Mouse (Mus musculus) CH12.LX (cell line): ENCODE measurements around the gene Sgms1. TPM values are rescaled to one million over a fixed set of nuclear protein-coding genes. Genes with fewer than 3 reads are reported as not detected.

Source experiments
- DNase-seq: peaks from one replicate; pipeline ENCODE4 v3.0.0-alpha.2; 2013; ENCODE audit errors: extremely low read depth
- H3K27ac ChIP-seq: 2 replicates; pipeline ENCODE4 v1.5.1; 2012; ENCODE audit warnings: low read depth, mild to moderate bottlenecking, control low read depth, moderate library complexity; ENCODE audit not compliant: insufficient read depth
- H3K27me3 ChIP-seq: replicated peaks from 2 replicates; pipeline ENCODE3; 2012; ENCODE audit warnings: inconsistent platforms
- H3K36me3 ChIP-seq, 2 experiments: replicated peaks in 1 of 2; 2 replicates each; pipeline versions ENCODE3 to v1.6.1; 2012; ENCODE audit warnings: inconsistent platforms in 1 of 2, low read length in 1 of 2, mild to moderate bottlenecking in 1 of 2, mixed read lengths in 1 of 2, moderate library complexity in 1 of 2; ENCODE audit not compliant: control insufficient read depth in 1 of 2, insufficient read depth in 1 of 2
- H3K4me1 ChIP-seq, 2 experiments: 2 replicates each; pipeline ENCODE4 v1.6.1; 2012; ENCODE audit warnings: inconsistent platforms in 1 of 2, moderate library complexity in 1 of 2; ENCODE audit not compliant: insufficient read depth in 2 of 2, control insufficient read depth in 1 of 2
- H3K4me2 ChIP-seq: 2 replicates; pipeline ENCODE4 v1.6.1; 2012; ENCODE audit warnings: low read depth, mild to moderate bottlenecking, control low read depth; ENCODE audit not compliant: poor library complexity, insufficient read depth, severe bottlenecking
- H3K4me3 ChIP-seq, 3 experiments: fragments of 150-350 bp in 1 of 3; sonication (generic) in 1 of 3; replicated peaks in 1 of 3; 2 replicates each; pipeline versions ENCODE3 to v1.5.1; 2011 to 2012; ENCODE audit warnings: low read depth in 2 of 3, low read length in 2 of 3, mild to moderate bottlenecking in 2 of 3, moderate library complexity in 2 of 3, control low read depth in 1 of 3, improper control_type of control experiment in 1 of 3, inconsistent platforms in 1 of 3, mixed read lengths in 1 of 3; ENCODE audit not compliant: poor library complexity in 1 of 3
- H3K79me2 ChIP-seq: replicated peaks from 2 replicates; pipeline ENCODE4 v1.6.1; 2012; ENCODE audit warnings: mild to moderate bottlenecking, moderate library complexity; ENCODE audit not compliant: control insufficient read depth, poor library complexity, insufficient read depth, severe bottlenecking; ENCODE audit errors: extremely low read depth
- H3K9ac ChIP-seq: 2 replicates; pipeline ENCODE4 v1.6.1; 2012; ENCODE audit warnings: low read depth, mild to moderate bottlenecking, control low read depth, moderate library complexity; ENCODE audit not compliant: insufficient read depth
- H3K9me3 ChIP-seq: replicated peaks from 2 replicates; pipeline ENCODE3; 2012; ENCODE audit warnings: low read length, inconsistent platforms, mixed read lengths
- BHLHE40 ChIP-seq: IDR thresholded peaks from 2 replicates; pipeline ENCODE4 v1.6.1; 2011; ENCODE audit warnings: mild to moderate bottlenecking, low read depth, low read length, improper control_type of control experiment
- CHD1 ChIP-seq: IDR thresholded peaks from 2 replicates; pipeline ENCODE4 v1.6.1; 2012; ENCODE audit warnings: low read depth, low read length, improper control_type of control experiment, inconsistent platforms
- CTCF ChIP-seq, 2 experiments: IDR thresholded peaks in 1 of 2; conservative IDR thresholded peaks in 1 of 2; 2 replicates each; pipeline ENCODE4 v1.5.1; 2011 to 2012; ENCODE audit warnings: low read depth in 2 of 2, low read length in 2 of 2, improper control_type of control experiment in 1 of 2, inconsistent platforms in 1 of 2, mild to moderate bottlenecking in 1 of 2, moderate library complexity in 1 of 2
- ELF1 ChIP-seq: IDR thresholded peaks from 2 replicates; pipeline ENCODE4 v1.6.1; 2014; ENCODE audit warnings: low read depth, mild to moderate bottlenecking, inconsistent platforms, low read length, improper control_type of control experiment
- EP300 ChIP-seq: IDR thresholded peaks from 2 replicates; pipeline ENCODE4 v1.6.1; 2011; ENCODE audit warnings: low read length, improper control_type of control experiment
- ETS1 ChIP-seq: conservative IDR thresholded peaks from 2 replicates; pipeline ENCODE4 v1.6.1; 2012; ENCODE audit warnings: low read depth, mild to moderate bottlenecking, inconsistent platforms, low read length, improper control_type of control experiment, moderate library complexity
- GABPA ChIP-seq: IDR thresholded peaks from 2 replicates; pipeline ENCODE4 v1.6.1; 2012; ENCODE audit warnings: low read depth, low read length, improper control_type of control experiment, inconsistent platforms; ENCODE audit not compliant: insufficient replicate concordance
- HCFC1 ChIP-seq: IDR thresholded peaks from 2 replicates; pipeline ENCODE4 v1.6.1; 2012; ENCODE audit warnings: low read depth, mild to moderate bottlenecking, inconsistent platforms, low read length, improper control_type of control experiment
- IRF4 ChIP-seq: IDR thresholded peaks from 2 replicates; pipeline ENCODE4 v1.6.1; 2014; ENCODE audit warnings: low read depth, mild to moderate bottlenecking, inconsistent platforms, low read length, improper control_type of control experiment
- JUN ChIP-seq: IDR thresholded peaks from 2 replicates; pipeline ENCODE4 v1.6.1; 2011; ENCODE audit warnings: low read depth, mild to moderate bottlenecking, low read length, improper control_type of control experiment, moderate library complexity; ENCODE audit not compliant: insufficient read depth
- JUND ChIP-seq: conservative IDR thresholded peaks from 2 replicates; pipeline ENCODE4 v1.6.1; 2011; ENCODE audit warnings: low read depth, low read length, improper control_type of control experiment
- KAT2A ChIP-seq: IDR thresholded peaks from 2 replicates; pipeline ENCODE4 v1.6.1; 2012; ENCODE audit warnings: low read length, improper control_type of control experiment, inconsistent platforms; ENCODE audit not compliant: insufficient replicate concordance
- MAFK ChIP-seq: IDR thresholded peaks from 2 replicates; pipeline ENCODE4 v1.6.1; 2011; ENCODE audit warnings: low read length, improper control_type of control experiment; ENCODE audit not compliant: insufficient replicate concordance
- MAX ChIP-seq: IDR thresholded peaks from 2 replicates; pipeline ENCODE4 v1.6.1; 2011; ENCODE audit warnings: low read length, improper control_type of control experiment
- MAZ ChIP-seq: IDR thresholded peaks from 2 replicates; pipeline ENCODE4 v1.6.1; 2012; ENCODE audit warnings: low read depth, mild to moderate bottlenecking, inconsistent platforms, low read length, improper control_type of control experiment, moderate library complexity
- MEF2A ChIP-seq: IDR thresholded peaks from 2 replicates; pipeline ENCODE4 v1.6.1; 2014; ENCODE audit warnings: low read depth, mild to moderate bottlenecking, inconsistent platforms, low read length, improper control_type of control experiment, borderline replicate concordance
- MXI1 ChIP-seq: IDR thresholded peaks from 2 replicates; pipeline ENCODE4 v1.6.1; 2011; ENCODE audit warnings: mild to moderate bottlenecking, low read depth, low read length, improper control_type of control experiment
- NRF1 ChIP-seq: IDR thresholded peaks from 2 replicates; pipeline ENCODE4 v1.6.1; 2014; ENCODE audit warnings: low read depth, mild to moderate bottlenecking, inconsistent platforms, low read length, improper control_type of control experiment, moderate library complexity
- POLR2A ChIP-seq: IDR thresholded peaks from 2 replicates; pipeline ENCODE4 v1.6.1; 2011; ENCODE audit warnings: low read depth, mild to moderate bottlenecking, improper control_type of control experiment, low read length
- RCOR1 ChIP-seq: conservative IDR thresholded peaks from 2 replicates; pipeline ENCODE4 v1.6.1; 2012; ENCODE audit warnings: low read depth, mild to moderate bottlenecking, inconsistent platforms, low read length, improper control_type of control experiment
- SIN3A ChIP-seq: IDR thresholded peaks from 2 replicates; pipeline ENCODE4 v1.6.1; 2012; ENCODE audit warnings: low read length, improper control_type of control experiment, inconsistent platforms
- TBP ChIP-seq: conservative IDR thresholded peaks from 2 replicates; pipeline ENCODE4 v1.6.1; 2011; ENCODE audit warnings: low read depth, low read length, improper control_type of control experiment
- TCF12 ChIP-seq: IDR thresholded peaks from 2 replicates; pipeline ENCODE4 v1.6.1; 2014; ENCODE audit warnings: low read depth, mild to moderate bottlenecking, inconsistent platforms, low read length, improper control_type of control experiment
- UBTF ChIP-seq: IDR thresholded peaks from 2 replicates; pipeline ENCODE4 v1.6.1; 2012; ENCODE audit warnings: low read depth, mild to moderate bottlenecking, inconsistent platforms, low read length, improper control_type of control experiment, moderate library complexity
- USF1 ChIP-seq: IDR thresholded peaks from 2 replicates; pipeline ENCODE4 v1.6.1; 2014; ENCODE audit warnings: low read depth, mild to moderate bottlenecking, inconsistent platforms, low read length, improper control_type of control experiment
- USF2 ChIP-seq: conservative IDR thresholded peaks from 2 replicates; pipeline ENCODE4 v1.6.1; 2011; ENCODE audit warnings: low read depth, low read length, improper control_type of control experiment
- ZC3H11A ChIP-seq: IDR thresholded peaks from 2 replicates; pipeline ENCODE4 v1.6.1; 2012; ENCODE audit warnings: low read depth, mild to moderate bottlenecking, inconsistent platforms, low read length, improper control_type of control experiment
- ZKSCAN1 ChIP-seq: IDR thresholded peaks from 2 replicates; pipeline ENCODE4 v1.6.1; 2012; ENCODE audit warnings: low read depth, inconsistent platforms, low read length, improper control_type of control experiment, borderline replicate concordance
- ZMIZ1 ChIP-seq: IDR thresholded peaks from 2 replicates; pipeline ENCODE4 v1.6.1; 2012; ENCODE audit warnings: low read depth, mild to moderate bottlenecking, inconsistent platforms, low read length, improper control_type of control experiment
- dilution Hi-C: fragments of 300-500 bp; cut with MboI; formaldehyde crosslinking; loops from 2 replicates; pipeline ENCODE4 v1.14.3; 2020; ENCODE audit warnings: low sequenced_read_pairs; ENCODE audit not compliant: extremely low pct_unique_long_range_greater_than_20kb, extremely low pct_ligation_motif_present
- in situ Hi-C: fragments of 300-500 bp; cut with MboI; formaldehyde crosslinking; loops from 3 replicates; pipeline ENCODE4 v1.14.3; 2019; ENCODE audit warnings: low sequenced_read_pairs, low pct_ligation_motif_present, low pct_unique_long_range_greater_than_20kb, mixed read lengths
- polyA plus RNA-seq: library from polyadenylated mRNA; unstranded; fragments of >175 nt; gene quantifications from 2 replicates; pipeline ENCODE4 v1.2.1, GENCODE M21; 2012; ENCODE audit warnings: low read depth; ENCODE audit not compliant: insufficient read length
- total RNA-seq, 2 experiments: library from RNA; depleted of rRNA; stranded (reverse); fragments of 300-350 nt in 1 of 2; fragments of >200 nt in 1 of 2; gene quantifications; 2 replicates each; pipeline ENCODE4 v1.2.3; 2012 to 2014

The Sgms1 gene
- total and polyA plus RNA-seq, 3 experiments = 1.4 to 1.8 (median 1.8) TPM

GRCm38 (mm10) chr19:32275068-32275925 lies 114.2 kb downstream of the Sgms1 start:
- no peaks in the 10 kb centered on the region for H3K79me2 ChIP-seq
- TF ChIP-seq ZKSCAN1 (no peak), NRF1 (no peak), EP300 (peak; percentile 54), MAFK (0 out of 2 replicates have a peak, but pooled peaks have one; percentile 39), BHLHE40 (peak; percentile 52; the same call in 1 of the 2 replicates), TCF12 (0 out of 2 replicates have a peak, but pooled peaks have one; percentile 12), ETS1 (peak; percentile 61), CHD1 (no peak), IRF4 (peak; percentile 70), POLR2A (no peak), RCOR1 (0 out of 2 replicates have a peak, but pooled peaks have one; percentile 53), MAX (0 out of 2 replicates have a peak, but pooled peaks have one; percentile 25), USF2 (no peak)
- H3K27me3 ChIP-seq = no peaks in the 10 kb centered on the region
- no peak overlapping the region for H3K4me3 ChIP-seq
- no peaks in the 10 kb centered on the region for H3K9me3 ChIP-seq
- H3K4me1 ChIP-seq = peaks cover 39 to 59% of the 10 kb centered on the region in 2 experiments
- dilution Hi-C loops (no loop called here), in situ Hi-C loops (no loop called here)
- H3K27ac ChIP-seq = no peak overlapping the region
- no peak overlapping the region for H3K4me2 ChIP-seq
- H3K36me3 ChIP-seq = no peaks in the 10 kb centered on the region
- no peak overlapping the region for H3K9ac ChIP-seq
- peak; percentile 58 for DNase-seq

- Histone ChIP-seq H3K79me2 (no peaks in the 10 kb centered on the region), H3K4me2 (no peak overlapping the region), H3K9ac (no peak overlapping the region), H3K4me3 (no peak overlapping the region), H3K36me3 (no peaks in the 10 kb centered on the region), H3K4me1 (peaks cover 35 to 59% of the 10 kb centered on the region in 2 experiments), H3K9me3 (no peaks in the 10 kb centered on the region), H3K27ac (no peak overlapping the region), H3K27me3 (no peaks in the 10 kb centered on the region)
- in situ Hi-C loops = no loop called here
- dilution Hi-C loops = no loop called here
- DNase-seq = no peak
- TF ChIP-seq BHLHE40 = 0 out of 2 replicates have a peak, but pooled peaks have one; percentile 35
- no peak for TF ChIP-seq RCOR1
- no peak for TF ChIP-seq SIN3A
- no peak for TF ChIP-seq ELF1
- TF ChIP-seq USF1 = no peak
- no peak for TF ChIP-seq TCF12
- TF ChIP-seq CHD1 = no peak
- TF ChIP-seq CTCF (conservative IDR thresholded peaks at IDR 0.05 in 1 of 2, IDR thresholded peaks at IDR 0.05 in 1 of 2; ENCODE audit: low read depth in 2 of 2, low read length in 2 of 2) = no peak
- TF ChIP-seq GABPA = no peak
- no peak for TF ChIP-seq MAZ
- no peak for TF ChIP-seq JUN
- TF ChIP-seq ETS1 = peak; percentile 69
- no peak for TF ChIP-seq UBTF
- no peak for TF ChIP-seq MEF2A
- no peak for TF ChIP-seq MXI1
- no peak for TF ChIP-seq KAT2A
- TF ChIP-seq TBP = no peak
- TF ChIP-seq MAX = no peak
- peak; percentile 56; the same call in 1 of the 2 replicates for TF ChIP-seq JUND
- TF ChIP-seq HCFC1 = no peak
- TF ChIP-seq NRF1 = no peak
- TF ChIP-seq ZMIZ1 = no peak
- no peak for TF ChIP-seq ZC3H11A
- TF ChIP-seq IRF4 = peak; percentile 88
These were observed 115.4 kb downstream of the Sgms1 start for GRCm38 (mm10) chr19:32274145-32274544.
